Mouse (Mus musculus): ENCODE results near the gene Ano6. TPM values are rescaled to one million over a fixed set of nuclear protein-coding genes. Genes with fewer than 3 reads are reported as not detected.

The Ano6 gene
- total RNA-seq, 2 experiments from 2014 or later = 20.6 to 27.4 TPM

GRCm38 (mm10) chr15:95855051-95855844, 64.6 kb downstream of the Ano6 start:
- DNase-seq (ENCODE audit: low spot score in 2 of 2) = no peak

- no peak for DNase-seq (ENCODE audit: low spot score in 2 of 2)
These were observed 65.3 kb downstream of the Ano6 start for GRCm38 (mm10) chr15:95855953-95856352.

- DNase-seq (ENCODE audit: low spot score in 2 of 2) = no peak
These were observed 66.3 kb downstream of the Ano6 start for GRCm38 (mm10) chr15:95856684-95857595.

- DNase-seq (ENCODE audit: low spot score in 2 of 2) = no peak
These were observed 68.4 kb downstream of the Ano6 start for GRCm38 (mm10) chr15:95858876-95859655.

- no peak for DNase-seq (ENCODE audit: low spot score in 2 of 2)
These were observed 73.4 kb downstream of the Ano6 start for GRCm38 (mm10) chr15:95863865-95864660.

- no peak for DNase-seq (ENCODE audit: low spot score in 2 of 2)
These were observed 74.9 kb downstream of the Ano6 start for GRCm38 (mm10) chr15:95865311-95866100.

- no peak for DNase-seq (ENCODE audit: low spot score in 2 of 2)
These were observed 77.5 kb downstream of the Ano6 start for GRCm38 (mm10) chr15:95868172-95868571.

GRCm38 (mm10) chr15:95869611-95870010, 79.0 kb downstream of the Ano6 start:
- DNase-seq (ENCODE audit: low spot score in 2 of 2) = no peak

- no peak for DNase-seq (ENCODE audit: low spot score in 2 of 2)
These were observed 81.0 kb downstream of the Ano6 start for GRCm38 (mm10) chr15:95871631-95872030.

GRCm38 (mm10) chr15:95872447-95872846, 81.8 kb downstream of the Ano6 start:
- DNase-seq (ENCODE audit: low spot score in 2 of 2) = no peak

GRCm38 (mm10) chr15:95873276-95873675, 82.6 kb downstream of the Ano6 start:
- no peak for DNase-seq (ENCODE audit: low spot score in 2 of 2)

- peak; percentile 46 to 62 for DNase-seq (ENCODE audit: low spot score in 2 of 2)
These were observed 83.6 kb downstream of the Ano6 start for GRCm38 (mm10) chr15:95874216-95874615.

GRCm38 (mm10) chr15:95874726-95875125, 84.1 kb downstream of the Ano6 start:
- DNase-seq (ENCODE audit: low spot score in 2 of 2) = no peak

- DNase-seq (ENCODE audit: low spot score in 2 of 2) = no peak
These were observed 85.3 kb downstream of the Ano6 start for GRCm38 (mm10) chr15:95875898-95876297.

- no peak for DNase-seq (ENCODE audit: low spot score in 2 of 2)
These were observed 90.0 kb downstream of the Ano6 start for GRCm38 (mm10) chr15:95880616-95881151.

- DNase-seq (ENCODE audit: low spot score in 2 of 2) = no peak
These were observed 91.8 kb downstream of the Ano6 start for GRCm38 (mm10) chr15:95882436-95882835.

- no peak for DNase-seq (ENCODE audit: low spot score in 2 of 2)
These were observed 92.9 kb downstream of the Ano6 start for GRCm38 (mm10) chr15:95883559-95883958.

- DNase-seq (ENCODE audit: low spot score in 2 of 2) = no peak
These were observed 94.3 kb downstream of the Ano6 start for GRCm38 (mm10) chr15:95884658-95885620.

All from layer of hippocampus, adult 18-20 months (tissue).